Mouse (Mus musculus) MEL-GATA-1-ER (cell line): ENCODE results near the gene Fcrla.

Experiments
- DNase-seq: peaks from one replicate; pipeline ENCODE4 v3.0.0-alpha.2; 2012; ENCODE audit warnings: low read depth; ENCODE audit errors: extremely low read depth

The Fcrla gene

DNA sequence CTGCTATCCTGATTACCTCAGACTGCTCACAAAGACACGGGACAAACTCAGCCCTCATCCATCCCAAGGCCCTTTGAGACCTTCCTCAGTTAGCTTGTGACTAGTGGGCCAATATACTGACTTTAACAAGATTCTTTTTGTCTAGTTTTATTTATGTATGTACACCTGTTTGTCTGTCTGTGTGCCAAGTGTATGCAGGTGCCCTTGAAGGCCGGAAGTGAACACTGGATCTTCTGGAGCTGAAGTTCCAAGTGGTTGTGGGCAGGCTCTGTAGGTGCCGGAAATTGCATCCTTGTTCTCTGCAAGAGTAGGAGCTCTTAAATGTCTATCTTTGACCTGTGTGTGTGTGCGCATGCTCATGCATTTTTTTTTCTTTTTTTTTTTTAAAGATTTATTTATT, 1.9 kb upstream of the Fcrla start:
- no peak for DNase-seq

DNA sequence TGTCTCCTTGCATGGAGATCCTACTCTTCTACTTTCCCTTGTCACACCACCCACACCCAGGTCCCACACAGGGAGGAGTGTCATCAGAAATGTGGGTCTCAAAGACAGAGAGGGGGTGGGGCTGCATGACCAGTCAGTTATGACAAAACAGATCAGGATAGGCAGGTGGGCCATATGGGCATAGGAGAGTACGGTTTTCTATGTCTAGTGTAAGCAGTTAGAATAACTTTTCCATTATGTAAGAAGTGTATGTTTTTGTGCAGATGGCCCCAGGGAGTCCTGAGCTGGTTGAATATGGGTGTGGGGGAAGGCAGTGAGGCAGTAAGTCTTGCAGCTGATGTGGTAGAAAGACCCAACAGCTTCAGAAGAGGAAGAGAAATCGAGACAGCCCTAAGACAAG, 1.1 kb upstream of the Fcrla start:
- DNase-seq: no peak

DNA sequence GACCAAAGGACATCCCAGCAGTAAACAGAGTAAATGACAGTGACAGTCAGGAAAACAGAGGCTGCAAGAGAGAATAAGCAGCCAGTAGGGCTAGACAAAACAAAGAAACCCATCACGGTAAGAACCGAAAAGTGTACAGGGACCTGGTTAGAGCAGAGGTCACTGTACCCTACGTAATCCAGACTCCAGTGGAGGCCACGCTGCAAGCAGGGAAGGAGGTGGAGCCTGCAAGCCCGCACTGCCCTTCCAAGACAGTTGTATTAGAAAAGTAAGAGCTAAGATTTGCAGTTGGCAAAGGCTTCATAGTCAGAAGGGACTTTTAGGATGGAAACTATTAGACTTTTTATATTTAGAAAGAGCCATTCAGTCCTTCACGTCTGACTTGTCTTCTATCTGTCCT, 442 bp downstream of the Fcrla start:
- DNase-seq: no peak

DNA sequence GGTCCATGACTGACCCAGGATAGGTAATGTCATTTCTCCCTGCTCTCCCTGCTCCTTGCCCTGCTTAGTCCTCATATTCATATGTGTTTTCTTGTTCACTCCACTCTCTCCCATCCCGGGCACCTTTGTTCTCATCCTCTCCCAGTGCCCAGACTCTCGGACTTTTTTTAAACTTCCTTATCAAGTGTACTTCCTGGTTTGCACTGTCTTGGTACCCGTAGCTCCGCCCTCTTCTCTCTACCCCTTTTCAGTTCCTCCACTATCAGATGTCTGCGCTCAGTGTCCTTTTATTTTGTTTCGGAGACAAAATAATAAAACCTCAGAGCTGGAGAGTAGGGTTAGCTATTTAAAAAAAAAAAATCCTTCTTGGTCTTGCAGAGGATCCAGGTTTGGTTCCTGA, 2.9 kb downstream of the Fcrla start:
- DNase-seq: peak; percentile 88

DNA sequence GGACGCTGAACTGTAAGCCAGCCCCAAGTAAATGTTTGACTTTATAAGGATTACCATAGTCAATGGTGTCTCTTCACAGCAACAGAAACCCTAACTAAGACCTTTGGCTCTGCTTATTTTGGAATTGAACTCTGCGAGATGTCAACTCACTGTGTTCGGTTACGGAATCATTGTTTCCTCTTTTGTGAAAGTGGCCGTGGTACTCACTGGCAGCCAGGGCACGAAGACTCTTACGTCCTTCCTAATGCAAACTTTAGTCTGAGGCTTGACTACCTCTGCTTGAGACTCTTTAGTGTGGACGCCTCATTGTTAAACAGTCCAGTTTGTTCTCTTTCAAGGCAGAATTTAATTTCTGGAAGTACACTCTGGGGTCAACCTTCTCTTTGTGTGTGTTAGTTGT, 8.1 kb downstream of the Fcrla start:
- no peak for DNase-seq

- no peak for DNase-seq
Observed at GRCm38 (mm10) chr1:170915657-170916056, 11.7 kb downstream of the Fcrla start.

DNA sequence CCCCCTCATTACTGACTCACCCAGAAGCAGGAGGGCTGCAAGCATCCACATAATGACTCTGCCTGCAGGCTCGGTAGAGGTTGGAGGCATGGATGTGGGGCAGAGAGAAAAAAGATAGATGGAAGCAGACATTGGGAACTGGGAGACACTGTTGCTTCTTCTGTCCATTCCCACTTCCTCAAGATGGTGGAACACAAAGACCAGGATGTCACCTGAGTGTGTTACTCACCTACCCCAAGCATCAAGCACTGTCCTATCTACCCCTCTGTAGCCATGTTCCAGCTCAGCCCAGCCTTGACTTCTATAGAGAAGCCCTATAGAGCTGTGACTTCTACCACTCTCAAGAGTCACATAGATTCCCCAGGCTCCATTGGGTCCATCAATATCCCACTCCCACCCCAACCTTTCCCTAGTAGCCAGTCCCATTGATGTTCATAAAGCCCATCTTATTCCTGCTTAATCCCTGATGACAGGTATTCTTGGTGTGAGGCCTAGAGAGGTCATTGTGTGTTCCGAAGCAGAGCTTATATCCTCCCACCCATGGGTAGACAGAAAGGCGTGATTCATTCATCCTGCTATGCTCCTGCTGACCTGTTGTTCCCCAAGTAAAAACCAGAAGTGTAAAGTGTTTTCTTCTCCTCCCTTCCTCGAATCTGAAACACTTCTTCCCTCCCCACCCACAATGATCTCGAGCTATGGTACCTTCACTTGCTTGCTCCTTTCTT, 14.3 kb downstream of the Fcrla start, which contains the start of gene Fcrlb:
TSS of gene Fcrlb (minus strand) at position 51 of the 725 bp plus-strand sequence.
- DNase-seq: no peak

- no peak for DNase-seq
Observed at GRCm38 (mm10) chr1:170911907-170912660, 15.3 kb downstream of the Fcrla start.

DNA sequence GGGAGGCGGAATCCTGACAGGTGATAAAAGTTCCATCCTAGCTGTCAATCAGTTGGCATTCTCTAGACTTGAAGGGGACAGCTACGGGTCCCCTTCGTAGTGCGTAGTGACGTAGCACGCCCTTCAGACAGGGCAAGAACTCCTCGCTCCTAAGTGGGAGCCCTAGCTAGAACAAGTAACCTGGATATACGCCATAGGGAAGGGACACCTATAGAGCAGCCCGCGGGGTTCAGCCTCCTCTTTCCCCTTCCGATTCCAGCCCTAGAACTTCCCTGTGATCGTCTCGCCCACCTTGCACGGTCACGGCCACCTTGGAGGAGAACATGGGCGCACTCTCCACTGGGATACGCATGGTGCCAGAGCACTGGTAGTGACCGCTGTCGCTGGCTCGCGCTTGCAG, 19.0 kb downstream of the Fcrla start:
- DNase-seq: no peak

DNA sequence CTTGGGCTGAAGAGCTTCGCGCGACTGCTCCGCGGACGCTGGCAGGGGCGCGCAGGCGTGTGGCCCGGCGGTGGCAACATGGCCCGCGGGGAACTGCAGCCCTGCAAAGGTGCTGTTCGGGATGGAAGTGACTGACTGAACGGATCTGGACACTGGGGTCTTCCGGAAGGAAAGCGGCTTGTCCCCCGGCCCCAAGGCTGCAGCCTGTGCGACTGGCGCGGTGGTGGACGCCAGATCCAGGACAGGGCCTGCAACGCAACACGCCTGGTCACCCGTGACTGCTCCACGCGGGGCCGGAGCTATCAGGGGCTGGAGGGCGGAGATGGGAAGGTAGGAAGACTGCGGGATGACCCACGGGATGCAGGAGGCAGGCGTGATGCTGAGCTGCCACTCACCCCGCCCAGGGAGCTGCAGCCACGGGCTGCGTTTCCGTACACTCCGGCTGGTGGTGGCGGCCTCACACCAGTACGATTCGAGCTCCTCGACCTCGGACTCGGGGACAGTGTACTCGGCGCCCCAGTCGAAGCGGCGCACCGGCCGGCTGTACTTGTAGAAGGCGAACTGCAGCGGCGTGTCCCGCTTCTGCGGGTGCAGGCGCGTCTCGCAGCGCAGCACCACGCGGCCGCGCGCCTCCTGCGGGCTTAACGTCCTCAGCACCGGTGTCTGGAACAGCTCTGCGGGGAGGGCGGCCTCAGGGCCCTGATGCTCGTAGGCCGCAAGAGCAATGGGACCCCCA, 19.8 kb downstream of the Fcrla start:
- DNase-seq: no peak

- DNase-seq: no peak
Observed at GRCm38 (mm10) chr1:170907111-170907455, 20.3 kb downstream of the Fcrla start.

DNA sequence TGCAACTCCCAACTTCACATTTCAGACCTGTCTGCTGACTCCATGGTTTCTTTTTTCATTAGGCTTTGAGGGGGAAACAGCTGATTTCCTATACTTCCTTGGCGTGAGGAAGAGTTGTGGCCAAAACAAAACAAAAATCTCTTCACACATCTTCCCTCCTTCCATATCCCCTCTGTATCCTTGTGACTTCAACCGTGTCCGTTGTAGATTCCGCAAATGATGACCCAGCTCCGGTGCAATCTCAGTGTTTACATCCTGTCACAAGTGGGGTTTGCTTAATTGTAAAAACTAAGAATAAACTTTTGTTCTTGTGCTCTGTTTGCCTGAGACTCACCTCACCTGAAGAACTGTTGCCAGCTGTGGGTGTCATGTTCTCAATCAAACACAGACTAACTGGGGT, 23.9 kb downstream of the Fcrla start:
- DNase-seq: no peak

- DNase-seq: peak; percentile 84
Observed at GRCm38 (mm10) chr1:170901536-170902238, 25.7 kb downstream of the Fcrla start.

DNA sequence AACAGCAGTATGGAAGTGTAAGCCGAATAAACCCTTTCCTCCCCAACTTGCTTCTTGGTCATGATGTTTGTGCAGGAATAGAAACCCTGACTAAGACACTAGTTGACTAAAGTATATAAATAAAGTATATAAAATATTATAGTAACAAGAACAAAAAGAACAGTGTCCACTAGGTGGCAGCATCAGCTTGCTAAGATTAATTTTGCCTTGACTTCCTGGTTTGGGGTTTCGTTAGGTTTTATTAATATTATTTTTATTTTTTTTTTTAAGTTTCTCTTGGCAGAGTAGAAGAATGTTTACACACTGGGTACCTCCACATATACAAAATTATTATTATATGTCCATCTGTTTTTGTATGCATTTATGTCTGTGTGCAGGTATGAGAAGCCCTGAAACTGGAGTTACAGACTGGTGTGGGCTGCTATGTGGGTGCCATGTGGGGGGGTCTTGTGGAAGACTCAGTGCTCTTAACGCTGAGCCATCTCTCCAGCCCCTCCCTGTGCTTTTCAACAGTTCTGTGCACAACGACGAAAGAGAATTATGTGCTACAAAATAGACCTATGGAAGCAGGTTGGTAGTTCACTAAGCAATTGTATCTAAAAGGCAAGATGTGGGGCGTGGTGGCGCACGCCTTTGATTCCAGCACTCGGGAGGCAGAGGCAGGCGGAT, 26.4 kb downstream of the Fcrla start:
- peak; percentile 80 for DNase-seq

DNA sequence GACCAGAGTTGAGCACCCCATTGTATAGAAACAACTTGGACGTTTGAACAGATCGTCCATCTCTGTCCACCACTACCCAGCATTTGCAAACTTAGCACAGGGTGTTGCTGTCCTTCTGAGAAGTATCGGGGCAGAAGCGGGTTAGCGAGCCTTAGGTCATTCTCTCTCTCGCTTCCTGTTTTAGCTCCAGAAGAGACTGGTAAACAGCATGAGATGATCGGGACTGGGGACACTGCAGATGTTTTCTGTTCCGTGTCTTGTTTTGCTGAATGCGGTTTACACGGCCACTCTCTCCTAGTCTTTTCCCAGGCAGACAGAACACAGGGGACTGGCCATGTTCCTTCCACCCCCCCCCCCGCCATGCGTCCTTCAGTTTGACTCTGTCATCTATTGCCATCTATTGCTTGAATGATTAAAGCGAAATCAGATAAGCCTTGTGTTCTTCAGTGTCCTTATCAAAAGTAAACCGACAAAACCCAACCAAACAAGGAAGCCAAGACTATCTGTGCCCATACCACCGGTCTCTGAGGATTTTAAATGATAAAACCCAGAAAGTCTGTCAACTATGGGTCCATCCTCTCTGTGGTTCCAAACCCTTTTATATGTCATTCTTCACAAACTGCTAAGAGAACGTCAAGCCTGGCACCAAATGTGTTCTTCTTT, 28.8 kb downstream of the Fcrla start:
- DNase-seq: no peak

GRCm38 (mm10) chr1:170896651-170897281, 30.6 kb downstream of the Fcrla start:
- no peak for DNase-seq

DNA sequence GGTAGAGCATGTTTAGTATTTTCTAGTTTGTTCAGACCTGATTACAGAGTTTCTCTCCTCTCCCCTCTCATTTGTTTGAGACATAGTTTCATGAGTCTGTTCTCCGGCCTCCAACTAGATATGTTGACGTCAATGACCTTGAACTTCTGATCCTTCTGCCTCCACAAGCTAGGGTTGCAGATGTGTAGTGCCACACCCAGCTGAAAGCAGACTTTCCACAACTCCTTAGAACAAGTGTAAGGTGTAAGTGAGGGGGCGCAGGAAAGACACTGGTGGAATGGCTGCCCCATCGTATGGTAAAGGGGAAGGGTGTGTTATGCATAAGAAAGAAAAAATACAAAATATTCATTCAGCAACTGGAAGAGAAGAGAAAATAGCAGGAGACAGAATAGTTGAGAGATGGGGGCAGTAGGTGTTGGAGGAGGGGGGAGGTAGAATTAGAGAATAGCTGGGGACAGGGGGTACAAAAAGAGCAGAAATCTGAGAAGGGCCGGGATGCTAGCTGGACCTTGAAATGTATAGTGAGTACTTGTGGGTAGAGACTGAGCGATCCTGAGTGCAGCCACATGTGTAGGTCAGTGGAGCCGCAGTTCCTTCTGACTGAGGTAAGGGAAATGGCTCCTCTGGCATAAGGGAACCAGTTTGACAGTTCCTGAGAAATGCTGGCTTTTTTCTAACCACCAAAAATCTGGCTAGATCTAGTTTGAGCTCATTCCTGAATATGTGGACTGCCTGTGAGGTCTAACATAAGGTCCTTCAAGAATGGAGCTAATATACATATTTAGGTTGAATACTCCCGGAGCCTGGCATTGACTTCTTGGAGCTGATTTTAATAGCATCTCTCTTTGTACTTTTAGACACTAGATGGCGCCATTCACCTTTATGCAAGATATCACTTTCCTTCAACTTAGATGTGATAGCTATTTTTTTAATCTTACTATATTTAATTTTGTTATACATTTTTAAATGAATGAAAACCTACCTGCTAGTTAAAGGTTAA, 32.5 kb downstream of the Fcrla start:
- DNase-seq: no peak

- no peak for DNase-seq
Observed at GRCm38 (mm10) chr1:170892279-170892678, 35.1 kb downstream of the Fcrla start.

- no peak for DNase-seq
Observed at GRCm38 (mm10) chr1:170891646-170892045, 35.7 kb downstream of the Fcrla start.
